Mouse (Mus musculus) urinary bladder, adult 2 months (tissue): ENCODE measurements around the gene Tpcn1. TPM values are rescaled to one million over a fixed set of nuclear protein-coding genes. Genes with fewer than 3 reads are reported as not detected.

Source experiments
- polyA plus RNA-seq: library from polyadenylated mRNA; depleted of rRNA; stranded (reverse); fragments of >200 nt; gene quantifications from 2 replicates; pipeline ENCODE4 v1.2.3, GENCODE M21; 2012; rRNA removed

Tpcn1 gene
- polyA plus RNA-seq, 1 experiment, result 38.6 TPM

Other genes with a start within 250 kb of the Tpcn1 start
- not detected in 2 replicates for gene Lhx5, start 157.0 kb downstream of the Tpcn1 start, polyA plus RNA-seq
- gene Sdsl, start 115.9 kb downstream of the Tpcn1 start, polyA plus RNA-seq, result 7.4 and 8.4 TPM in 2 replicates
- not detected in 2 replicates for gene Sds, start 112.1 kb downstream of the Tpcn1 start, polyA plus RNA-seq
- gene Plbd2, start 85.0 kb downstream of the Tpcn1 start, polyA plus RNA-seq, result 29.2 and 38.3 TPM in 2 replicates
- gene Slc8b1, start 77.5 kb downstream of the Tpcn1 start, polyA plus RNA-seq, result 28.8 and 30.9 TPM in 2 replicates
- 1.6 and 1.8 TPM in 2 replicates for gene Iqcd, start 343 bp upstream of the Tpcn1 start, polyA plus RNA-seq
- 11.0 and 12.9 TPM in 2 replicates for gene Rita1, start 23.9 kb upstream of the Tpcn1 start, polyA plus RNA-seq
- 25.7 and 26.2 TPM in 2 replicates for gene Ddx54, start 24.1 kb upstream of the Tpcn1 start, polyA plus RNA-seq
- gene Cfap73, start 45.6 kb upstream of the Tpcn1 start, polyA plus RNA-seq, result not detected in 2 replicates
- 0.81 and 1.3 TPM in 2 replicates for gene Rasal1, start 60.1 kb upstream of the Tpcn1 start, polyA plus RNA-seq
- 6.6 and 12.5 TPM in 2 replicates for gene Dtx1, start 123.3 kb upstream of the Tpcn1 start, polyA plus RNA-seq
- 8.3 and 9.0 TPM in 2 replicates for gene Oas2, start 161.2 kb upstream of the Tpcn1 start, polyA plus RNA-seq
- 0.32 and 0.94 TPM in 2 replicates for gene Oas3, start 189.0 kb upstream of the Tpcn1 start, polyA plus RNA-seq
- 0.06 and 0.07 TPM in 2 replicates for gene Oas1e, start 206.9 kb upstream of the Tpcn1 start, polyA plus RNA-seq
- gene Oas1c, start 223.8 kb upstream of the Tpcn1 start, polyA plus RNA-seq, result 4.7 and 5.1 TPM in 2 replicates